Mouse (Mus musculus): ENCODE results near the gene Gramd1c. TPM values are rescaled to one million over a fixed set of nuclear protein-coding genes. Genes with fewer than 3 reads are reported as not detected.
A peak's percentile ranks its signal among the peaks of the same experiment; 100 is the strongest.

Gramd1c gene
- polyA plus RNA-seq, 1 experiment = 19.5 TPM

- Histone ChIP-seq H3K4me3 (ENCODE audit: control insufficient read depth, low read depth, low read length) (no peak overlapping the region), H3K36me3 (ENCODE audit: control insufficient read depth, insufficient read depth, low read length) (no peaks in the 10 kb centered on the region), H3K27me3 (ENCODE audit: control insufficient read depth, insufficient read depth, low read length) (no peaks in the 10 kb centered on the region), H3K27ac (ENCODE audit: control insufficient read depth, insufficient read depth, low read depth, low read length) (no peak overlapping the region), H3K4me1 (ENCODE audit: control insufficient read depth, insufficient read depth, low read length) (peaks cover 3% of the 10 kb centered on the region)
- TF ChIP-seq POLR2A (IDR thresholded peaks at IDR 0.05; ENCODE audit: control insufficient read depth, low read depth, low read length) (no peak), CTCF (IDR thresholded peaks at IDR 0.05; ENCODE audit: control insufficient read depth, insufficient read depth, insufficient replicate concordance, low read depth, low read length) (no peak)
Observed at GRCm38 (mm10) chr16:44052390-44052789, 10.8 kb downstream of the Gramd1c start.

GRCm38 (mm10) chr16:44050139-44050538 is 13.0 kb downstream of the Gramd1c start:
- no peak for TF ChIP-seq CTCF (IDR thresholded peaks at IDR 0.05; ENCODE audit: control insufficient read depth, insufficient read depth, insufficient replicate concordance, low read depth, low read length)
- no peak for TF ChIP-seq POLR2A (IDR thresholded peaks at IDR 0.05; ENCODE audit: control insufficient read depth, low read depth, low read length)
- H3K4me1 ChIP-seq (ENCODE audit: control insufficient read depth, insufficient read depth, low read length) = peaks cover 3% of the 10 kb centered on the region

GRCm38 (mm10) chr16:44039112-44039511 is 24.0 kb downstream of the Gramd1c start:
- Histone ChIP-seq H3K36me3 (ENCODE audit: control insufficient read depth, insufficient read depth, low read length) (no peaks in the 10 kb centered on the region), H3K4me3 (ENCODE audit: control insufficient read depth, low read depth, low read length) (no peak overlapping the region), H3K27ac (ENCODE audit: control insufficient read depth, insufficient read depth, low read depth, low read length) (no peak overlapping the region), H3K4me1 (ENCODE audit: control insufficient read depth, insufficient read depth, low read length) (no peaks in the 10 kb centered on the region), H3K27me3 (ENCODE audit: control insufficient read depth, insufficient read depth, low read length) (no peaks in the 10 kb centered on the region)
- TF ChIP-seq CTCF (IDR thresholded peaks at IDR 0.05; ENCODE audit: control insufficient read depth, insufficient read depth, insufficient replicate concordance, low read depth, low read length) (peak; percentile 44; the same call in 1 of the 2 replicates), POLR2A (IDR thresholded peaks at IDR 0.05; ENCODE audit: control insufficient read depth, low read depth, low read length) (no peak)

More at GRCm38 (mm10) chr16:44050139-44050538, 13.0 kb downstream of the Gramd1c start:
- Histone ChIP-seq H3K36me3 (ENCODE audit: control insufficient read depth, insufficient read depth, low read length) (no peaks in the 10 kb centered on the region), H3K4me3 (ENCODE audit: control insufficient read depth, low read depth, low read length) (peak overlapping the region; percentile 22; the same call in 1 of the 2 replicates), H3K27ac (ENCODE audit: control insufficient read depth, insufficient read depth, low read depth, low read length) (no peak overlapping the region), H3K27me3 (ENCODE audit: control insufficient read depth, insufficient read depth, low read length) (no peaks in the 10 kb centered on the region)

DNA sequence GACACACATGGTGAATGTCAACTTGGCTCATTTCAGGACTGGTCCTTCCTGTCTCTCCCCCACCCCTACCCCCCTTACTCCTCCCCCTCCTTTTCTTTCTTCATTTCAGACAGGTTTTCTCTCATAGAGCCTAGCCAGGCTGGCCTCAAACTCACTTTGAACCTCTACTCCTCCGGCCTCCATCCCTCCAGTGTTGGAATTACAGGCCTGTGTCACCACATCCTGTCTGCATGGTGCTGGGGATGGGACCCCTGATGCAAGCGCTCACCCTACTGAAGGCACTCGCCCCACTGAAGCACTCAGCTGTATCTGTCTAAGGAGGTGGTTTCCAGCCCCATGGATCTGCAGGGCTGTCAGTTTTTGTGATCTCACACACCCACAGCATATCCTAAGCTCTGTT is 27.9 kb downstream of the Gramd1c start:
- no peaks in the 10 kb centered on the region for H3K27me3 ChIP-seq (ENCODE audit: control insufficient read depth, insufficient read depth, low read length)
- no peaks in the 10 kb centered on the region for H3K4me1 ChIP-seq (ENCODE audit: control insufficient read depth, insufficient read depth, low read length)
- H3K27ac ChIP-seq (ENCODE audit: control insufficient read depth, insufficient read depth, low read depth, low read length) = no peak overlapping the region
- TF ChIP-seq POLR2A (IDR thresholded peaks at IDR 0.05; ENCODE audit: control insufficient read depth, low read depth, low read length) = no peak
- no peak for TF ChIP-seq CTCF (IDR thresholded peaks at IDR 0.05; ENCODE audit: control insufficient read depth, insufficient read depth, insufficient replicate concordance, low read depth, low read length)
- no peaks in the 10 kb centered on the region for H3K36me3 ChIP-seq (ENCODE audit: control insufficient read depth, insufficient read depth, low read length)
- no peak overlapping the region for H3K4me3 ChIP-seq (ENCODE audit: control insufficient read depth, low read depth, low read length)

DNA sequence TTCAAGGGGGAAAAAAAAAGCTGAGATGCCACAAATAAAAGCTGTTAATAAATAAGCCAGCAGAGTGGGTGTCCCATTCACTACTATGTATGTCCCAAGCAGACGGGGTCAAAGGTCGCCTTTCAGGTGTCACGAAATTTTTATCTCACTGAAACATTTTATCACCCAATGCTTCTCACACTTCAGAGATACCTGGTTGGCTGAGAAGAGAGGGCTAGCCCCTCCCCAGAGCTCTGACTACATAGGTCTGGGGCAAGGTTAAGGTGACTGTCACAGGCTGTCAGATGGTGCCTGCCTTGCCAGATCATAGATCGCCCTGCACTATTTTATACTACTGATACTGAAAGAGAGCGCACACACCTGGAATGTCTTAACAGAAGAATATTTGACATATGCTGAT is 29.8 kb downstream of the Gramd1c start:
- H3K4me3 ChIP-seq (ENCODE audit: control insufficient read depth, low read depth, low read length) = no peak overlapping the region
- no peak overlapping the region for H3K27ac ChIP-seq (ENCODE audit: control insufficient read depth, insufficient read depth, low read depth, low read length)
- H3K27me3 ChIP-seq (ENCODE audit: control insufficient read depth, insufficient read depth, low read length) = no peaks in the 10 kb centered on the region
- TF ChIP-seq CTCF (IDR thresholded peaks at IDR 0.05; ENCODE audit: control insufficient read depth, insufficient read depth, insufficient replicate concordance, low read depth, low read length) = no peak
- TF ChIP-seq POLR2A (IDR thresholded peaks at IDR 0.05; ENCODE audit: control insufficient read depth, low read depth, low read length) = no peak
- no peaks in the 10 kb centered on the region for H3K4me1 ChIP-seq (ENCODE audit: control insufficient read depth, insufficient read depth, low read length)
- no peaks in the 10 kb centered on the region for H3K36me3 ChIP-seq (ENCODE audit: control insufficient read depth, insufficient read depth, low read length)

GRCm38 (mm10) chr16:44029273-44029672 is 33.9 kb downstream of the Gramd1c start:
- Histone ChIP-seq H3K4me3 (ENCODE audit: control insufficient read depth, low read depth, low read length) (no peak overlapping the region), H3K27ac (ENCODE audit: control insufficient read depth, insufficient read depth, low read depth, low read length) (no peak overlapping the region), H3K4me1 (ENCODE audit: control insufficient read depth, insufficient read depth, low read length) (peaks cover 2% of the 10 kb centered on the region; the same call in 1 of the 2 replicates), H3K27me3 (ENCODE audit: control insufficient read depth, insufficient read depth, low read length) (no peaks in the 10 kb centered on the region), H3K36me3 (ENCODE audit: control insufficient read depth, insufficient read depth, low read length) (no peaks in the 10 kb centered on the region)
- TF ChIP-seq CTCF (IDR thresholded peaks at IDR 0.05; ENCODE audit: control insufficient read depth, insufficient read depth, insufficient replicate concordance, low read depth, low read length) (no peak), POLR2A (IDR thresholded peaks at IDR 0.05; ENCODE audit: control insufficient read depth, low read depth, low read length) (no peak)

GRCm38 (mm10) chr16:44026822-44027221 is 36.3 kb downstream of the Gramd1c start:
- H3K4me1 ChIP-seq (ENCODE audit: control insufficient read depth, insufficient read depth, low read length) = peaks cover 2% of the 10 kb centered on the region; the same call in 1 of the 2 replicates
- H3K36me3 ChIP-seq (ENCODE audit: control insufficient read depth, insufficient read depth, low read length) = no peaks in the 10 kb centered on the region
- H3K4me3 ChIP-seq (ENCODE audit: control insufficient read depth, low read depth, low read length) = peak overlapping the region; percentile 69; the same call in 1 of the 2 replicates
- no peaks in the 10 kb centered on the region for H3K27me3 ChIP-seq (ENCODE audit: control insufficient read depth, insufficient read depth, low read length)
- no peak overlapping the region for H3K27ac ChIP-seq (ENCODE audit: control insufficient read depth, insufficient read depth, low read depth, low read length)
- no peak for TF ChIP-seq CTCF (IDR thresholded peaks at IDR 0.05; ENCODE audit: control insufficient read depth, insufficient read depth, insufficient replicate concordance, low read depth, low read length)
- no peak for TF ChIP-seq POLR2A (IDR thresholded peaks at IDR 0.05; ENCODE audit: control insufficient read depth, low read depth, low read length)

Data from testis, adult 2 months (tissue).